ENCODE assay signal across 8 mouse cellular contexts in the genomic region with DNA sequence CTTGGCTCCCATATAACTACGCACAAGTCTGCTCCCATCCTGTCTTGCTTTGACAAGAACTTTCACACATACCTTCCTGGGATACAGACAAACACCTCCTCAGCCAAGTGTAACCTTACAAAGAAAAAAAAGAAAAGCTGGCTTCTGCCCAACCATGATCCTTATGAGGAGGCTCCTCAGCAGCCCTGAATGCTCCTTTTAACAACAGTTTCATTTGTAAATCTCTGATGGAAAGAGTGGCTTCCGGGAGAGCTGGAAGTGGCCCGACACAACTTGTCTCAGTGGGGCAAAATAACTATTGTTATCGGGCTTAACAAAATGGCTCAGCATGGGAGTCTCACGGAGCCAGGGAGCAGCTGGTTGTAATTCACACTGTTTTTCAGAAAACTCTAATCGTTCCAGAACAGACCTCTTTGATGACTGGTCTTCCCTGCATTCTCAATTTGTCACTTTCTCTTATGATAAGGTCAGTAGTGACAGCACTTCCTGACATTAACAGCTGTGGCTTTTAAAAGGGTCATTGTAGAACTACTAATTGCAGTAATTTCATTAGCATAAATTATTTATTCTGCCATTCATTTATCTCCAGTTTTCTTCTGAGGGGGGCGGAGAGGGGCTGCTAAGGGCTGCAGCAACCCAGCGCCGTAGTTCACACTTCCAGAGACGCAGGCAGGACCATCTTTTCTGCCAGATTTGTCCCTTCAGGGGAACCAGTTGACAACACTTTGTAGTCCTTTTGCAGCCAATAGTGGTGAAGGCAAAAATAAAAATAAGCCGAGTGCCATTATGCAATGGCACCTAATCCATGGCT.
DNase-seq lines count a peak whose midpoint lies in the region; ATAC-seq and TF ChIP-seq lines count a peak whose summit lies in the region.

No protein-coding gene starts in this region.

- H3K4me2 ChIP-seq in embryonic facial prominence, embryonic 12.5 days (replicated peaks): peak overlapping the region; percentile 28
- peak overlapping the region; percentile 39 for H3K4me2 ChIP-seq in hindbrain, postnatal 0 days (ENCODE audit: low read depth, low read length)
- H3K4me2 ChIP-seq in neural tube, embryonic 12.5 days (replicated peaks): peak overlapping the region; percentile 43

- intact Hi-C loops in left cerebral cortex, postnatal 4 days (cut with DNase I): no loop called here
- intact Hi-C loops in left cerebral cortex, postnatal 25 days (cut with DNase I): no loop called here

- no peak overlapping the region for H3K9ac ChIP-seq in embryonic facial prominence, embryonic 12.5 days
- no peak overlapping the region for H3K9ac ChIP-seq in hindbrain, postnatal 0 days (replicated peaks; ENCODE audit: low read length)
- H3K9ac ChIP-seq in neural tube, embryonic 12.5 days: no peak overlapping the region

- no peaks in the 10 kb centered on the region for H3K9me3 ChIP-seq in embryonic facial prominence, embryonic 12.5 days
- H3K9me3 ChIP-seq in hindbrain, postnatal 0 days (ENCODE audit: low read length): no peaks in the 10 kb centered on the region
- H3K9me3 ChIP-seq in neural tube, embryonic 12.5 days: no peaks in the 10 kb centered on the region

- TF ChIP-seq CTCF in hindbrain, postnatal 0 days (IDR thresholded peaks at IDR 0.05; ENCODE audit: low read depth): no peak
- TF ChIP-seq CTCF in cerebellum, adult 2 months (IDR thresholded peaks at IDR 0.05; ENCODE audit: borderline replicate concordance, insufficient read depth, low read depth, low read length): no peak

- no peak for TF ChIP-seq POLR2A in cerebellum, adult 2 months (IDR thresholded peaks at IDR 0.05; ENCODE audit: borderline replicate concordance, insufficient read depth, low read length)

- ATAC-seq in embryonic facial prominence, embryonic 12.5 days (ENCODE audit: insufficient number of reproducible peaks, insufficient read depth, low FRiP score, low TSS enrichment): no peak
- peak; percentile 52 for ATAC-seq in hindbrain, postnatal 0 days
- peak; percentile 66 for ATAC-seq in neural tube, embryonic 12.5 days (ENCODE audit: low FRiP score, low read depth)

- 9% methylated on average over 11 of the region's 11 CpGs for WGBS in embryonic facial prominence, embryonic 12.5 days
- WGBS in hindbrain, postnatal 0 days: 6% methylated on average over 11 of the region's 11 CpGs
- WGBS in neural tube, embryonic 12.5 days: under 1% methylated on average over 11 of the region's 11 CpGs
- WGBS in cerebellum, adult 2 months: 23% methylated on average over 11 of the region's 11 CpGs

- H3K4me1 ChIP-seq in embryonic facial prominence, embryonic 12.5 days: peaks cover 10% of the 10 kb centered on the region; the same call in 1 of the 2 replicates
- 0 out of 2 replicates have a peak, but pooled peaks cover 9% of the 10 kb centered on the region for H3K4me1 ChIP-seq in hindbrain, postnatal 0 days (ENCODE audit: insufficient read depth, low read length)
- H3K4me1 ChIP-seq in neural tube, embryonic 12.5 days: peaks cover 15% of the 10 kb centered on the region
- no peaks in the 10 kb centered on the region for H3K4me1 ChIP-seq in cerebellum, adult 2 months (ENCODE audit: control insufficient read depth, insufficient read depth, low read length)

- no peak overlapping the region for H3K4me3 ChIP-seq in embryonic facial prominence, embryonic 12.5 days
- 0 out of 2 replicates have a peak overlapping the region, but pooled peaks have one; percentile 5 for H3K4me3 ChIP-seq in hindbrain, postnatal 0 days (ENCODE audit: low read length)
- H3K4me3 ChIP-seq in neural tube, embryonic 12.5 days: no peak overlapping the region
- H3K4me3 ChIP-seq in cerebellum, adult 2 months (replicated peaks; ENCODE audit: insufficient read depth, low read depth, low read length): no peak overlapping the region

- peaks cover 19% of the 10 kb centered on the region for H3K27me3 ChIP-seq in embryonic facial prominence, embryonic 12.5 days
- H3K27me3 ChIP-seq in hindbrain, postnatal 0 days (ENCODE audit: insufficient read depth, low read length): peaks cover 31% of the 10 kb centered on the region
- H3K27me3 ChIP-seq in neural tube, embryonic 12.5 days (replicated peaks): peaks cover 46% of the 10 kb centered on the region
- H3K27me3 ChIP-seq in cerebellum, adult 2 months (ENCODE audit: control insufficient read depth, insufficient read depth, low read length): no peaks in the 10 kb centered on the region

- DNase-seq in left cerebral cortex, postnatal 4 days: peak; percentile 14
- no peak for DNase-seq in left cerebral cortex, postnatal 25 days (ENCODE audit: low spot score in 2 of 2)
- DNase-seq in hindbrain, postnatal 0 days (ENCODE audit: low spot score): peak; percentile 35
- DNase-seq in left cerebral cortex, adult 11 months (ENCODE audit: low spot score): no peak
- DNase-seq in thymus, postnatal 36 days: no peak
- DNase-seq in cerebellum, adult 2 months: no peak

- H3K36me3 ChIP-seq in embryonic facial prominence, embryonic 12.5 days: no peaks in the 10 kb centered on the region
- H3K36me3 ChIP-seq in hindbrain, postnatal 0 days (ENCODE audit: insufficient read depth, low read length): no peaks in the 10 kb centered on the region
- no peaks in the 10 kb centered on the region for H3K36me3 ChIP-seq in neural tube, embryonic 12.5 days

- H3K27ac ChIP-seq in embryonic facial prominence, embryonic 12.5 days: no peak overlapping the region
- no peak overlapping the region for H3K27ac ChIP-seq in hindbrain, postnatal 0 days
- H3K27ac ChIP-seq in neural tube, embryonic 12.5 days: no peak overlapping the region
- H3K27ac ChIP-seq in cerebellum, adult 2 months (ENCODE audit: insufficient read depth, low read length): no peak overlapping the region

Comparison
In these comparisons a context has a peak if more than half of its experiments do, and no peak if none do; other contexts are left out.
1. DNase-seq: peak in left cerebral cortex, postnatal 4 days (single experiment) and hindbrain, postnatal 0 days (single experiment); none in left cerebral cortex, postnatal 25 days (0 of 2), left cerebral cortex, adult 11 months (single experiment), thymus, postnatal 36 days (0 of 2) and cerebellum, adult 2 months (0 of 2).
2. Peak in every context shown above with its lines, with median percentiles within 50 percentile points of each other: H3K4me2 ChIP-seq.